Comparison of ENCODE assay signal across 8 mouse cellular contexts in the genomic region with DNA sequence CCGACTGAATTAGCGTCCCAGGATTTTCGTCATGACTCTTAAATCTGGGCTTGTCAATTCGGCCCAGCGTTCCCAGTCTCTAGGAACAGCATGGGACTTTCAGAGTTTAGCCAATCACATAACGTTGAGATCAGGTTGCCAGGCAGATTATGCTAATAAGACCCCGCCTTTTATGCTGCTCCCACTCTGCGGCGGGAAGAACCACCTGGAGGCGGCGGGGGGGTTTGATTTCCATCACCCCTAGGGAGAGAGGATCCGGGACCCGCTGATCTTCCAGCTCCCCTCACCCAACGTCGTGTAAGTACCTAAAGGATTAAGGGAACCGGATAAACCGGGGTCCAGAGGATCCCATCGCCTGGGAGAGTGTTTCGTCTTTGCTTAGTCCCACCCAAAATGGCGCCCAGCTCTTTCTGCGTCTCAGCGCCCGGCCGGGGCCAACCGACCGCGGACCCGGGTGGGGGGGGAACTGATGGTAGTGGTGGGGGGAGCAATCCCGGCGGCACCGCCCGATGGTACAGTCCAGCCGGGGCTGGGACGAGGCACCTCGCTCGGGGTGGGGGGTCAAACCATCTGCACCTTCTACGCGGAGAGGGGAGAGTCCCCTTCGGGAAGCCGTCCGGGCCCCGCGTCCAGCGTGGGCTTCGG. TPM values are rescaled to one million over a fixed set of nuclear protein-coding genes. Genes with fewer than 3 reads are reported as not detected.
DNase-seq lines count a peak whose midpoint lies in the region; ATAC-seq lines count a peak whose summit lies in the region.

Prdm10 (plus strand) TSS at position 173 of the 645 bp plus-strand sequence.

- peak; percentile 77 for ATAC-seq in CD4-positive, CD25-positive, alpha-beta regulatory T cell, adult 4 months
- ATAC-seq in heart, embryonic 15.5 days (replicated peaks; ENCODE audit: insufficient number of reproducible peaks, insufficient read depth, low FRiP score, low read depth), result peak; percentile 92
- peak; percentile 85 for ATAC-seq in liver, embryonic 15.5 days (ENCODE audit: insufficient read depth)
- peak; percentile 94 for ATAC-seq in neural tube, embryonic 12.5 days (ENCODE audit: low FRiP score, low read depth)

- 0 out of 2 replicates have a peak, but pooled peaks cover 5% of the 10 kb centered on the region for H3K36me3 ChIP-seq in forebrain, embryonic 10.5 days (replicated peaks)
- H3K36me3 ChIP-seq in heart, embryonic 15.5 days, result no peaks in the 10 kb centered on the region
- no peaks in the 10 kb centered on the region for H3K36me3 ChIP-seq in liver, embryonic 15.5 days (replicated peaks)
- no peaks in the 10 kb centered on the region for H3K36me3 ChIP-seq in neural tube, embryonic 12.5 days

- H3K4me1 ChIP-seq in forebrain, embryonic 10.5 days, result peaks cover 30% of the 10 kb centered on the region
- peaks cover 16% of the 10 kb centered on the region for H3K4me1 ChIP-seq in heart, embryonic 15.5 days (replicated peaks)
- peaks cover 64% of the 10 kb centered on the region for H3K4me1 ChIP-seq in liver, embryonic 15.5 days (replicated peaks)
- H3K4me1 ChIP-seq in neural tube, embryonic 12.5 days, result peaks cover 20% of the 10 kb centered on the region

- under 1% methylated on average over 45 of the region's 45 CpGs for WGBS in forebrain, embryonic 10.5 days
- under 1% methylated on average over 37 of the region's 45 CpGs for WGBS in heart, embryonic 15.5 days
- under 1% methylated on average over 45 of the region's 45 CpGs for WGBS in liver, embryonic 15.5 days (ENCODE audit: insufficient replicate concordance)
- WGBS in neural tube, embryonic 12.5 days, result under 1% methylated on average over 43 of the region's 45 CpGs

- peak within 1 kb of the TSS; percentile 100 for H3K27ac ChIP-seq in forebrain, embryonic 10.5 days
- H3K27ac ChIP-seq in heart, embryonic 15.5 days, result peak within 1 kb of the TSS; percentile 99
- peak within 1 kb of the TSS; percentile 97 for H3K27ac ChIP-seq in liver, embryonic 15.5 days (replicated peaks)
- H3K27ac ChIP-seq in neural tube, embryonic 12.5 days, result peak within 1 kb of the TSS; percentile 98

- H3K4me3 ChIP-seq in forebrain, embryonic 10.5 days, result peak within 1 kb of the TSS; percentile 91
- peak within 1 kb of the TSS; percentile 84 for H3K4me3 ChIP-seq in heart, embryonic 15.5 days
- peak within 1 kb of the TSS; percentile 95 for H3K4me3 ChIP-seq in liver, embryonic 15.5 days (replicated peaks)
- peak within 1 kb of the TSS; percentile 84 for H3K4me3 ChIP-seq in neural tube, embryonic 12.5 days

- H3K9me3 ChIP-seq in forebrain, embryonic 10.5 days, result no peaks in the 10 kb centered on the region
- no peaks in the 10 kb centered on the region for H3K9me3 ChIP-seq in heart, embryonic 15.5 days (replicated peaks)
- no peaks in the 10 kb centered on the region for H3K9me3 ChIP-seq in liver, embryonic 15.5 days (replicated peaks)
- H3K9me3 ChIP-seq in neural tube, embryonic 12.5 days, result no peaks in the 10 kb centered on the region

- H3K27me3 ChIP-seq in forebrain, embryonic 10.5 days (ENCODE audit: poor library complexity, severe bottlenecking), result no peaks in the 10 kb centered on the region
- no peaks in the 10 kb centered on the region for H3K27me3 ChIP-seq in heart, embryonic 15.5 days
- no peaks in the 10 kb centered on the region for H3K27me3 ChIP-seq in liver, embryonic 15.5 days
- H3K27me3 ChIP-seq in neural tube, embryonic 12.5 days (replicated peaks), result no peaks in the 10 kb centered on the region

- DNase-seq in c-Kit-negative CD71-positive TER-119-positive erythroid progenitor cells, embryonic 14.5 days (ENCODE audit: low read depth, low spot score), result peak; percentile 96
- peak; percentile 93 for DNase-seq in forebrain, embryonic 10.5 days (ENCODE audit: extremely low spot score, low spot score)
- peak; percentile 95 to 98 for DNase-seq in kidney, postnatal 25 days
- peak; percentile 100 for DNase-seq in telencephalon, adult 2 months (ENCODE audit: low read depth, low spot score)

- H3K4me2 ChIP-seq in heart, embryonic 15.5 days, result peak within 1 kb of the TSS; percentile 81
- H3K4me2 ChIP-seq in liver, embryonic 15.5 days, result peak within 1 kb of the TSS; percentile 85
- peak within 1 kb of the TSS; percentile 66 for H3K4me2 ChIP-seq in neural tube, embryonic 12.5 days (replicated peaks)

- H3K9ac ChIP-seq in heart, embryonic 15.5 days, result peak within 1 kb of the TSS; percentile 96
- peak within 1 kb of the TSS; percentile 98 for H3K9ac ChIP-seq in liver, embryonic 15.5 days
- H3K9ac ChIP-seq in neural tube, embryonic 12.5 days, result peak within 1 kb of the TSS; percentile 95

RNA-seq across cellular contexts. Expression of gene Prdm10, which starts in this region (rescaled TPM):
- 10 to 100 TPM in 1 of 2 experiments, 1 to 10 TPM in 1; 9.6 to 10.1 TPM for polyA plus RNA-seq in CD4-positive, CD25-positive, alpha-beta regulatory T cell, adult 4 months (2017; shearing (Covaris generic))
- 8.2 and 8.9 TPM in 2 replicates for polyA plus RNA-seq in forebrain, embryonic 10.5 days (2016; fragmentation: Nextera tagmentation; extraction: Ambion mirVana)
- polyA plus RNA-seq in heart, embryonic 15.5 days (2015; fragmentation: Nextera tagmentation; extraction: Ambion mirVana), result 3.2 and 4.2 TPM in 2 replicates
- polyA plus RNA-seq in liver, embryonic 15.5 days (2015; fragmentation: Nextera tagmentation; extraction: Ambion mirVana), result 2.3 and 3.0 TPM in 2 replicates
- 6.5 and 8.0 TPM in 2 replicates for polyA plus RNA-seq in neural tube, embryonic 12.5 days (2016; fragmentation: Nextera tagmentation; extraction: Ambion mirVana)

Comparison
In these comparisons a context has a peak if more than half of its experiments do, and no peak if none do; other contexts are left out.
1. Peak in every context shown above with its lines: DNase-seq, ATAC-seq, H3K4me3 ChIP-seq and H3K27ac ChIP-seq.